Mouse (Mus musculus): ENCODE results near the gene Nphp4.

DNA sequence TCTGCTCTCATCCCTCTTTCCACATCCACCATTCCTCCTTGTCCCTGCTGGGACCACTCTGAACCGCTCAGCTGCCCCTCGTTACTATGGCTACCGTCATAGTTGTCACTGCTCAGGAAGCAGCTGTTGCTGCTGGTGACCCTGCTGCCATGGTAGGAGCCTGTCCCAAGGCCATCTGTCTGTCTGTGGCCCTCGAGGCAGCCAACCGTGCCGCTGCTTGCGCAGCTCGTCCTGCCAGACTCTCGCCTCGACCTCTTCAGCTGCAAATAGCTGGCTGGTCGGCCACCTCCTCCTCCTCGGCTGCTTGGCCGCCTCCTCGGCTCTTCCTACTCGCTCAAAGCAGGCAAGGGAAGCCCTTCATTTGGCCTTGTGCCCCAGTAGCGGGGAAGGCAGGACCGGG, 81.7 kb downstream of the Nphp4 start:
- TF ChIP-seq POLR2A (IDR thresholded peaks at IDR 0.05; ENCODE audit: insufficient read length, low read depth) (no peak), MAX (IDR thresholded peaks at IDR 0.05; ENCODE audit: low read depth) (no peak), TCF12 (IDR thresholded peaks at IDR 0.05; ENCODE audit: insufficient read depth, poor library complexity, severe bottlenecking) (no peak), E2F4 (IDR thresholded peaks at IDR 0.05; ENCODE audit: insufficient read depth) (no peak), POLR2AphosphoS2 (IDR thresholded peaks at IDR 0.05; ENCODE audit: insufficient read length, low read depth) (no peak)

Measured in myocyte (in vitro differentiated cells).